Mouse (Mus musculus) urinary bladder, postnatal 25 days (tissue): Measurements from ENCODE around the gene Psmc5.

Experiments
- DNase-seq: peaks from one replicate; pipeline ENCODE4 v3.0.0; 2022; ENCODE audit warnings: low spot score

Gene Psmc5

DNA sequence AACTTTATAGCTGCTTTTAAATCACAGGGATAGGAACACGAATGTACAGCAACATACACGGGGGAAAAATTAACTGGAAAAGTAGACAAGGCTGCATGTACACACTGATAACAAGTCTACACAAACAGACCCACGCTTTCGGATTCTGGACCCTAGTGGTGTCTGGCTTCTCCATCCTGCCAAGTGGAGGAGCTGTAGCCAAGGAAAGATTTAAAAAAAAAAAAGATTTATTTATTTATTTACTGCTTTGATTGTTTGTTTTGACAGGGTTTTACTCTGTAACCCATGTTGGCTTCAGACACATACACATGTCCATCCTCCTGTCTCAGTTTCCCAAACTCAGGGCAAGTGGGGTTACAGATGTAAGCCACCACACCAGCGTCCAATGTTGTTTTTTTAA is 51.5 kb downstream of the Psmc5 start:
- no peak for DNase-seq

DNA sequence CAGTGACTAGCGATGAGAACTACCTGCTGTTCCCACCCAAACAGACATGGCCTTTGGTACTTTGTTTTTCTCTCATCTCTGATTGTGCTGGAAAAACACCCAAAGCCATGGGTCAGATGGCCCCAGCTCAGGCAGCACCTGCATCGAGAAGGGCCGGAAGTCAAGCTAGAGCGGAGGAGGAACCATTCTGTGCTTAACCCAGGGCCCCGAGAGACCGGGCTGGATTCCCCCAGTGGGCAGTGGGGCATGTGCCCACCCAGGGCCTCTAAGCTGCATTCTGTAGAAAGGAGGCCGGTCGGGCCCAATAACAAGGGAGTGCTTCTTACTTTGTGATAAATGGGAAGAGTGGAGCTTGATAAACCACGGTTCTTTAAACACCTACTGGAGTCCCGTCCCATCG is 52.2 kb downstream of the Psmc5 start:
- no peak for DNase-seq

DNA sequence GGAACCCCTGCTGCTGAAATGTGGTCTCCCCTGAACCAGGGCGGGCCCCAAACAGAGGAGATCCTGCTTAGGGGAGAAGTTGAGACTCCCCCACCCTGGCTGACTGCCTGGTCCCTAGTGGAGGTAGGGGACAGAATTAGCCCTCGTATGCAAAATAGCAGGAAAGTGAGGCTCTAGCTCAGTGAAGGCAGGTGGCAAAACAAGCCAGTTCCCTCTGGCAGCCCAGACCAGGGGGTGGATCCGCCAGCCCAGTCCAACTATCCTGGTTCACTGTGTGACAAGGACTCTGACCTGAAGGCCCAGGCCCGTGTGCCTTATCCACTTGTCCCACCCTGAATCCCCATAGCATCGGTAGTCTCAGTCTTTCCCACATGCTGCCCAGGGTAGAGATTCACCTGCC is 54.2 kb downstream of the Psmc5 start:
- DNase-seq: no peak
